Mouse (Mus musculus): ENCODE data around the gene Myg1. TPM values are rescaled to one million over a fixed set of nuclear protein-coding genes. Genes with fewer than 3 reads are reported as not detected.

Myg1 gene
- polyA plus RNA-seq, 2 experiments from 2014 or later = 109 to 120 TPM

- no peak for ATAC-seq
Observed at GRCm38 (mm10) chr15:102346444-102346843, 14.9 kb downstream of the Myg1 start.

GRCm38 (mm10) chr15:102350138-102350941, 18.8 kb downstream of the Myg1 start, which contains the start of gene Aaas:
Gene Aaas, minus strand, starts transcription at chr15:102350771.
- ATAC-seq = peak; percentile 95

GRCm38 (mm10) chr15:102350942-102351291, 19.4 kb downstream of the Myg1 start:
- ATAC-seq = no peak

GRCm38 (mm10) chr15:102352177-102352576, 20.7 kb downstream of the Myg1 start:
- no peak for ATAC-seq

GRCm38 (mm10) chr15:102353986-102354385, 22.5 kb downstream of the Myg1 start:
- no peak for ATAC-seq

GRCm38 (mm10) chr15:102355134-102355870, 23.8 kb downstream of the Myg1 start:
- ATAC-seq = no peak

GRCm38 (mm10) chr15:102355871-102356441, 24.4 kb downstream of the Myg1 start:
- no peak for ATAC-seq

GRCm38 (mm10) chr15:102356501-102357325, 25.2 kb downstream of the Myg1 start:
- no peak for ATAC-seq

GRCm38 (mm10) chr15:102358126-102358525, 26.6 kb downstream of the Myg1 start:
- ATAC-seq = no peak

GRCm38 (mm10) chr15:102358834-102359233, 27.3 kb downstream of the Myg1 start:
- ATAC-seq = no peak

GRCm38 (mm10) chr15:102362648-102363047, 31.1 kb downstream of the Myg1 start:
- ATAC-seq = no peak

- ATAC-seq = no peak
Observed at GRCm38 (mm10) chr15:102364678-102365077, 33.2 kb downstream of the Myg1 start.

- ATAC-seq = no peak
Observed at GRCm38 (mm10) chr15:102366238-102366637, 34.7 kb downstream of the Myg1 start.

GRCm38 (mm10) chr15:102366733-102367344, 35.3 kb downstream of the Myg1 start, which contains the start of gene Sp7:
Gene Sp7, minus strand, starts transcription at chr15:102367182.
- no peak for ATAC-seq

GRCm38 (mm10) chr15:102369972-102370371, 38.5 kb downstream of the Myg1 start:
- ATAC-seq = no peak

- ATAC-seq = no peak
Observed at GRCm38 (mm10) chr15:102370727-102371126, 39.2 kb downstream of the Myg1 start.

GRCm38 (mm10) chr15:102376453-102377162, 45.1 kb downstream of the Myg1 start:
- ATAC-seq = peak; percentile 28

- peak; percentile 62 for ATAC-seq
Observed at GRCm38 (mm10) chr15:102377163-102377543, 45.6 kb downstream of the Myg1 start.

GRCm38 (mm10) chr15:102377810-102378262, 46.3 kb downstream of the Myg1 start:
- ATAC-seq = peak; percentile 39

GRCm38 (mm10) chr15:102381575-102381974, 50.1 kb downstream of the Myg1 start:
- peak; percentile 28 for ATAC-seq

GRCm38 (mm10) chr15:102383671-102384070, 52.2 kb downstream of the Myg1 start:
- no peak for ATAC-seq

Data from activated CD4-positive, CD25-positive, alpha-beta regulatory T cell, adult 4 months (primary cell).